20 mouse cellular contexts compared by ENCODE assay signal in the genomic region with DNA sequence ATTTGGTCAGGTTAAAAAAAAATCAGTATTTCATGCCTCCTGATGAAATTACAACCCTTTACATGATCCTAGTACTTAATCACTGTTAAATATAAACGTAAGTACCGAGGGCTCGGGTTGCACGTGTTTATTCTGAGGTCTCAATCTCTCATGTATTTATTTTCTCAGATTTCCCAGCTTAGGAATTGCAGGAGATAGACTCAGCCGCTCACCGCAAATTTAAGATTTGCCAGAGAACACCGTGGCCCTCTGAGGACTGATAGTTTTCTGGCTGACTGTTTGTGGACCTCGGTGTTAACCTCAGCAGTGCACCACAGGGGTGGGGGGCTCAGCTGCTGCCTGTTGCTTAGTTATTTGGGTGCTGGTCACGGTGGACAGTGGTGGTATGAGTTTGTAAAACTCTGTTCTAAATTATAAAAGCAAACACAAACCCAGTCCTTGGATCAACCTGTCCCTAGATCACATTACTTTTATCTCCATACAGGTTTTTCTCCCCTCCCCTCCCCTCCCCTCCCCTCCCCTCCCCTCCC.
A peak's percentile ranks its signal among the peaks of the same experiment; 100 is the strongest.
DNase-seq lines count a peak whose midpoint lies in the region; ATAC-seq and TF ChIP-seq lines count a peak whose summit lies in the region.
"Had no signal": no experiment of that assay in that cellular context is flagged by ENCODE, and none has a peak within 500 bp of the region (broad histone marks: within the 10 kb centered on the region; RNA-seq: fewer than 3 reads in every experiment).

No protein-coding gene starts in this region.

- no peaks in the 10 kb centered on the region for H3K27me3 ChIP-seq in intestine, embryonic 14.5 days (replicated peaks; ENCODE audit: control insufficient read depth, insufficient read depth, low read length)
- H3K27me3 ChIP-seq in intestine, postnatal 0 days (replicated peaks; ENCODE audit: control insufficient read depth, insufficient read depth, low read length), result no peaks in the 10 kb centered on the region
- H3K27me3 ChIP-seq in kidney, postnatal 0 days (ENCODE audit: insufficient read depth, low read length), result no peaks in the 10 kb centered on the region
- H3K27me3 ChIP-seq in embryonic facial prominence, embryonic 10.5 days (replicated peaks; ENCODE audit: low read depth, poor library complexity, severe bottlenecking), result 0 out of 2 replicates have a peak, but pooled peaks cover 3% of the 10 kb centered on the region
- no peaks in the 10 kb centered on the region for H3K27me3 ChIP-seq in embryonic facial prominence, embryonic 11.5 days (ENCODE audit: control insufficient read depth, insufficient read depth, low read length)
- no peaks in the 10 kb centered on the region for H3K27me3 ChIP-seq in midbrain, embryonic 13.5 days

- H3K27ac ChIP-seq in intestine, embryonic 14.5 days (ENCODE audit: low read depth), result no peak overlapping the region
- no peak overlapping the region for H3K27ac ChIP-seq in intestine, postnatal 0 days (ENCODE audit: low read depth, low read length)
- no peak overlapping the region for H3K27ac ChIP-seq in kidney, postnatal 0 days
- H3K27ac ChIP-seq in embryonic facial prominence, embryonic 10.5 days (replicated peaks), result peak overlapping the region; percentile 81
- H3K27ac ChIP-seq in embryonic facial prominence, embryonic 11.5 days (replicated peaks; ENCODE audit: low read depth, low read length), result no peak overlapping the region; the same call in 1 of the 2 replicates
- no peak overlapping the region for H3K27ac ChIP-seq in midbrain, embryonic 13.5 days
- H3K27ac ChIP-seq: forebrain, embryonic 12.5 days; heart, embryonic 13.5 days; hindbrain, embryonic 12.5 days; hindbrain, postnatal 0 days had no signal

- ATAC-seq in intestine, embryonic 14.5 days (replicated peaks; ENCODE audit: low FRiP score, low TSS enrichment, low read depth), result no peak
- ATAC-seq in intestine, postnatal 0 days, result no peak
- no peak for ATAC-seq in kidney, postnatal 0 days (replicated peaks; ENCODE audit: low FRiP score, low read depth)
- ATAC-seq in embryonic facial prominence, embryonic 11.5 days (replicated peaks; ENCODE audit: insufficient number of reproducible peaks, low FRiP score, low TSS enrichment, low read depth), result 0 out of 2 replicates have a peak, but pooled peaks have one; percentile 19
- no peak for ATAC-seq in midbrain, embryonic 13.5 days
- ATAC-seq: forebrain, postnatal 0 days; hindbrain, postnatal 0 days had no signal

- no peak for TF ChIP-seq CTCF in intestine, postnatal 0 days (IDR thresholded peaks at IDR 0.05; ENCODE audit: low read depth)
- TF ChIP-seq CTCF in kidney, postnatal 0 days (IDR thresholded peaks at IDR 0.05; ENCODE audit: low read depth), result no peak

- no peaks in the 10 kb centered on the region for H3K9me3 ChIP-seq in intestine, embryonic 14.5 days (ENCODE audit: control insufficient read depth, low read length)
- H3K9me3 ChIP-seq in intestine, postnatal 0 days (ENCODE audit: control insufficient read depth), result no peaks in the 10 kb centered on the region
- H3K9me3 ChIP-seq in kidney, postnatal 0 days (replicated peaks; ENCODE audit: low read length), result no peaks in the 10 kb centered on the region
- no peaks in the 10 kb centered on the region for H3K9me3 ChIP-seq in embryonic facial prominence, embryonic 10.5 days
- no peaks in the 10 kb centered on the region for H3K9me3 ChIP-seq in embryonic facial prominence, embryonic 11.5 days (replicated peaks; ENCODE audit: control insufficient read depth, low read length)
- no peaks in the 10 kb centered on the region for H3K9me3 ChIP-seq in midbrain, embryonic 13.5 days
- H3K9me3 ChIP-seq: forebrain, embryonic 12.5 days; heart, embryonic 13.5 days; hindbrain, embryonic 12.5 days had no signal

- no peaks in the 10 kb centered on the region for H3K36me3 ChIP-seq in intestine, embryonic 14.5 days (ENCODE audit: control insufficient read depth, insufficient read depth, low read length)
- no peaks in the 10 kb centered on the region for H3K36me3 ChIP-seq in intestine, postnatal 0 days (ENCODE audit: control insufficient read depth, insufficient read depth)
- no peaks in the 10 kb centered on the region for H3K36me3 ChIP-seq in kidney, postnatal 0 days (ENCODE audit: insufficient read depth, low read length)
- no peaks in the 10 kb centered on the region for H3K36me3 ChIP-seq in embryonic facial prominence, embryonic 10.5 days (replicated peaks)
- H3K36me3 ChIP-seq in embryonic facial prominence, embryonic 11.5 days (replicated peaks; ENCODE audit: control insufficient read depth, insufficient read depth, low read depth, low read length), result no peaks in the 10 kb centered on the region
- no peaks in the 10 kb centered on the region for H3K36me3 ChIP-seq in midbrain, embryonic 13.5 days
- H3K36me3 ChIP-seq: forebrain, embryonic 12.5 days; heart, embryonic 13.5 days; hindbrain, embryonic 12.5 days had no signal

- H3K4me3 ChIP-seq in intestine, embryonic 14.5 days (ENCODE audit: low read depth, low read length), result no peak overlapping the region
- H3K4me3 ChIP-seq in intestine, postnatal 0 days (ENCODE audit: low read depth, low read length), result no peak overlapping the region
- no peak overlapping the region for H3K4me3 ChIP-seq in kidney, postnatal 0 days (replicated peaks; ENCODE audit: low read depth, low read length)
- no peak overlapping the region for H3K4me3 ChIP-seq in embryonic facial prominence, embryonic 10.5 days
- no peak overlapping the region for H3K4me3 ChIP-seq in embryonic facial prominence, embryonic 11.5 days (ENCODE audit: low read depth, low read length)
- no peak overlapping the region for H3K4me3 ChIP-seq in midbrain, embryonic 13.5 days (replicated peaks)

- no peak overlapping the region for H3K9ac ChIP-seq in intestine, embryonic 14.5 days (ENCODE audit: low read length)
- no peak overlapping the region for H3K9ac ChIP-seq in intestine, postnatal 0 days (ENCODE audit: low read depth, low read length)
- no peak overlapping the region for H3K9ac ChIP-seq in kidney, postnatal 0 days (ENCODE audit: low read depth, low read length)
- H3K9ac ChIP-seq in embryonic facial prominence, embryonic 11.5 days (replicated peaks; ENCODE audit: low read length), result no peak overlapping the region
- no peak overlapping the region for H3K9ac ChIP-seq in midbrain, embryonic 13.5 days (replicated peaks)
- H3K9ac ChIP-seq: forebrain, embryonic 12.5 days; heart, embryonic 13.5 days; hindbrain, embryonic 12.5 days had no signal

- 28% methylated on average over 9 of the region's 9 CpGs for WGBS in intestine, embryonic 14.5 days
- WGBS in intestine, postnatal 0 days, result 29% methylated on average over 9 of the region's 9 CpGs
- 22% methylated on average over 9 of the region's 9 CpGs for WGBS in kidney, postnatal 0 days
- 36% methylated on average over 9 of the region's 9 CpGs for WGBS in embryonic facial prominence, embryonic 10.5 days
- 29% methylated on average over 9 of the region's 9 CpGs for WGBS in embryonic facial prominence, embryonic 11.5 days
- 75% methylated on average over 9 of the region's 9 CpGs for WGBS in midbrain, embryonic 13.5 days

- DNase-seq in intestine, embryonic 14.5 days (ENCODE audit: low spot score), result peak; percentile 51
- peak; percentile 33 for DNase-seq in kidney, postnatal 0 days (ENCODE audit: low spot score)
- DNase-seq in kidney, adult 11 months, result no peak
- DNase-seq in embryonic facial prominence, embryonic 10.5 days (ENCODE audit: low spot score), result peak; percentile 59
- DNase-seq in embryonic facial prominence, embryonic 11.5 days (ENCODE audit: low spot score), result peak; percentile 47
- DNase-seq in adrenal gland, postnatal 10 days, result no peak
- DNase-seq: adrenal gland, adult 2 months; adrenal gland, postnatal 36 days; cerebellum, adult 11 months; cerebellum, adult 8-10 months; cerebellum, postnatal 14 days; gastrocnemius, postnatal 36 days; heart, postnatal 36 days had no signal

- no peak overlapping the region for H3K4me2 ChIP-seq in intestine, embryonic 14.5 days (ENCODE audit: low read length)
- H3K4me2 ChIP-seq in intestine, postnatal 0 days (replicated peaks; ENCODE audit: low read depth), result no peak overlapping the region
- H3K4me2 ChIP-seq in kidney, postnatal 0 days (ENCODE audit: low read length), result no peak overlapping the region
- no peak overlapping the region for H3K4me2 ChIP-seq in embryonic facial prominence, embryonic 11.5 days (ENCODE audit: low read depth, low read length)
- no peak overlapping the region for H3K4me2 ChIP-seq in midbrain, embryonic 13.5 days (replicated peaks)

- peaks cover 7% of the 10 kb centered on the region for H3K4me1 ChIP-seq in intestine, embryonic 14.5 days (replicated peaks; ENCODE audit: control insufficient read depth, insufficient read depth, low read length)
- no peaks in the 10 kb centered on the region for H3K4me1 ChIP-seq in intestine, postnatal 0 days (replicated peaks; ENCODE audit: control insufficient read depth, insufficient read depth, low read length)
- peaks cover 6% of the 10 kb centered on the region; the same call in 1 of the 2 replicates for H3K4me1 ChIP-seq in kidney, postnatal 0 days (replicated peaks; ENCODE audit: insufficient read depth, low read length)
- peaks cover 42% of the 10 kb centered on the region for H3K4me1 ChIP-seq in embryonic facial prominence, embryonic 10.5 days
- H3K4me1 ChIP-seq in embryonic facial prominence, embryonic 11.5 days (ENCODE audit: control insufficient read depth, insufficient read depth, low read length), result peaks cover 3% of the 10 kb centered on the region; the same call in 1 of the 2 replicates
- H3K4me1 ChIP-seq in midbrain, embryonic 13.5 days (replicated peaks), result peaks cover 13% of the 10 kb centered on the region

Comparison
In these comparisons a context has a peak if more than half of its experiments do, and no peak if none do; other contexts are left out.
1. DNase-seq: peak in intestine, embryonic 14.5 days (single experiment), kidney, postnatal 0 days (single experiment), embryonic facial prominence, embryonic 10.5 days (single experiment) and embryonic facial prominence, embryonic 11.5 days (single experiment); none in kidney, adult 11 months (single experiment) and adrenal gland, postnatal 10 days (single experiment).